Mouse (Mus musculus) kidney, adult 18-20 months (tissue): ENCODE measurements around the gene Ppp3ca.

ENCODE experiments used
- DNase-seq: peaks from one replicate; pipeline ENCODE4 v3.0.0; 2021

The Ppp3ca gene

DNA sequence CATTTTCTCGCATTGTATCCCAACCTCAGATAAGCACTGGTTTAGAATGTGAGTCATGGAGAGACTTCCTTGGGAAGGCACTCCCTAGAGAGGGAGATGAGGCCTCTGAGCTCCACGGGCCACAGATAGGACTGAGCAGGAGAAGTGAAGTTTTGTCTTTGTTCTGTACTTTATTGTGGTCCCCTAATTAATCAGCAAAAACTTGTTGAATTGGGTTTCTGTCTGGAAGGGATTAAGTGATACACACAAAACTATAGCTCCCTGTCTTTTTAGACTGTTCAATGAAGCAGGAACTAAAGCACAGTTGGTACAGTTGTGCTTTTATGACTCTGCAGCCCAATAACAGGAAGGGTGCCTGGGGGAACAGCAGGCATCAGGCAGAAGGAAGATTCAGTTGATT, 95.6 kb downstream of the Ppp3ca start:
- no peak for DNase-seq

DNA sequence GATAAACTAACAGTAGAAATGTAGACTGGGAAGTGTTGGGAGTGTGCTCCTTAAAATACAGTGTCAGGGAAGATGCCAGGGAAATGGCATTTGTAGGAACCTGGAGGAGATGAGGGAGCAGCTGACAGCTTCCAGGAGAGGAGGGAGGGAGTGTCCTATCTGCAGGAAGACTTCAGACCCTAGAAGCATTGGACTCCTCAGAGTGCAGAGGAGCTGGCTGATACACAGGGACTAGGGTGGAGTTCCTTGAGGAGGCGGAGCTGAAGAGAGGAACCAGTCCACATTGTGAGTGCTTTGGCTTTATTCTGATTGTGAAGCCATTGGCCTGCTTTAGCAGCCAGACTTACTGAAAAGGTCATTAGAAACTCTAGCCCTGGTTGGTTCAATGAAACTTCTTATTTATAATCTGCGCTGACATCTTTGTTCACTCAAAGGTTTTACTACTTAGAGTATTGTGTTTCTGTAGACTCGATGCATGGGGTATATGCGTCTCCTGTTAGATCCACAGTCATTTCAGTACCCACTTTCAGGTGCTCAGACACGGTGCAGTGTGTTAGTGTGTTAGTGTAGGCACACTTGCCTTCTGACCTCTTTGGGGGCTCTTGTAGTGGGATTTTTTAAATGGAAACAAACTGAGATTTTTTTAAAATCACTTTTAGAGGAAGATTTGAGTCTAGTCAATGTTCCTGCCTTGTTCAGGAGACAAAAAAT, 99.0 kb downstream of the Ppp3ca start:
- DNase-seq: no peak

DNA sequence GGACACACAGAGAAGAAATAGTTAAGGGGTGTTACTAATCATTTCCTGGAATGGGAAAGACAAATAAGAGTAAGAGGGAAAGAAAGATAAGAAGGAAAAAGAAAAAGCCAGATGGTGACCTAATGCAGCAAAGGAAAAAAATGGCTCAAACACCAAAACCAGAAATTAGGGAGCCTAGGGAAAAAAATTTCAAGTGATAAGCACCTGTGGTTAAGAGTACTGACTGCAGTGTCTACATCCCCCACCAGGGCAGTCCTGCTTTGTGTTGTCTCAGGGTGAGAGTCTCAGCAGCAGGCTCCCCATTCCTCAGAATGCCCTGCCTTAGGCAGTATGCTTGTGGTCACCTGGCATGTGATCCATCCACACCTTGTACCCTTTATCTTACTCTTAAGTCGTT, 99.6 kb downstream of the Ppp3ca start:
- DNase-seq: no peak

GRCm38 (mm10) chr3:136771700-136772099, 101.8 kb downstream of the Ppp3ca start:
- no peak for DNase-seq

DNA sequence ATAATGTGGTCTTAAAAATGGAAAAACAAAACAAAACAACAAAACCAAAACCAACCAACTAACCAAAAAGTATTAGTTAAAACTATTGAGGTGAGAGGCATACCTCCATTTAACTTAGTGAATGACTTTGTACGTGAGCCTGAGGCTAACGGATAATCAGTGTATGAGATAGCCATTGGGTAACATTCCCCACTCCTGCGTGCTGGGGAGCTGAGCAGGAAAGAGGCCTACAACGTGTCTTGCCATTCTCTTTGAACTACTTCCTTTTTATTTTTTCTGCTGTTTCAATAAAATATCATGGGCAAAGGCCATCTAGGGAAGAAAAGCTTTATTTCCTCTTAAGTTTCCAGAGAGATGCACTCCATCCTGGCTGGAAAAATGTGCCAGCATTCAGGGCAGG, 103.3 kb downstream of the Ppp3ca start:
- DNase-seq: no peak

- DNase-seq: no peak
These were observed 104.3 kb downstream of the Ppp3ca start for GRCm38 (mm10) chr3:136774196-136774595.

DNA sequence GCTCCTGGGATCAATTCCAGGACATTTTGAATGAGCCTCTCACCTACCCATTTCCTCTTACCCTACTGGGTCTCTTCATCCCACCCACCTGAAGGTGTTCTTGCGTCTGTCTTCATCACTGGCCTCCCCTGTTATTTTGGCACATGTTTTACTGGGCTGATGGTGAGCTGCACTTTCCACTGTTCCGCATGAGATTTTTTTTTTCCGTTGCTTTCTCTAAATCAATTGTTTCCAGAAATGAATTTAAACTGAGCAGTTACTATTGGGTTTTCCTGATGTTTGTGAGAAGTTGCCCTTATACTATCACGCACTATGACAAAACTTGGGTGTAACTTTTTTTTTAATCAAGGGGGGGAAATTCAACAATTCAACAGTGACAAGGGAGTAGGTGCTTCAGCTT, 106.6 kb downstream of the Ppp3ca start:
- no peak for DNase-seq

DNA sequence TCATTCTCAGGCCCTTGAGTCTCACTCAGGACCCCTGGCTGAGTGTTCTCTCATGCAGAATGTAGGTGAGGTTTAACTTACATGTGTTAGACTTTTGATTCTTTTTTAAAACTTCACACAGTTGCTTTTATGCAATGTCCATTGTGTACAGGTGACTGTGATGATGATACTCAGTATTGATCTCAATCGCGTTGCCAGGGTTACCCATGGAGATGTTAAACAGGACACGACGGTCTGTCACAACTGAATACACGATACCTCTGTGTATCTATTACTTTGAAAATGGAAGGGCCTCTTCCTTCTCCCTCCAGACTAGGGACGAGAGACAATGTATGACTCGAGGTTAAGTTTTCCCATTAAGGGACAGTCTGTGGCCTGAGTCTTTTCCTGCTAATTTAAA, 107.5 kb downstream of the Ppp3ca start:
- no peak for DNase-seq

DNA sequence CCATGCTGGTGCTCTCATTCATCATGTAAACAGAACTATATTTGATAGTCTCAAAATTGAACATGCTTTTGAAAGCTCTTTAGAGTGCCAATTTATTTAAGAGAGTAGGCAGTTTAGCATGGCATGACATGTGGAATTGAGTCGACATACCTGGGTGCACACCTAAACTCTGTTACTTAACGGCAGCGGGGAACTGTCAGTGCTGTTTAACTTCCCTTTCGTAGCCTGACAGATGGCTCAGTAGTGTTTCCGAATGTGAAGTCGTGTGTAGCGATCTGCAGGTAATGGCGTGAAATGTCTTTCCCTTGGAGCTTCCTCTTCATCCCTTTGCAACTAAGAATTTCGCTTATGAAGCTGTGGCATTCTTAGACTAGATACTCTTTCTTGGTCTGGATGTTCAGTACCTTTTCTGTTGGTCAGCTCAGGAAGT, 107.9 kb downstream of the Ppp3ca start:
- DNase-seq: no peak

DNA sequence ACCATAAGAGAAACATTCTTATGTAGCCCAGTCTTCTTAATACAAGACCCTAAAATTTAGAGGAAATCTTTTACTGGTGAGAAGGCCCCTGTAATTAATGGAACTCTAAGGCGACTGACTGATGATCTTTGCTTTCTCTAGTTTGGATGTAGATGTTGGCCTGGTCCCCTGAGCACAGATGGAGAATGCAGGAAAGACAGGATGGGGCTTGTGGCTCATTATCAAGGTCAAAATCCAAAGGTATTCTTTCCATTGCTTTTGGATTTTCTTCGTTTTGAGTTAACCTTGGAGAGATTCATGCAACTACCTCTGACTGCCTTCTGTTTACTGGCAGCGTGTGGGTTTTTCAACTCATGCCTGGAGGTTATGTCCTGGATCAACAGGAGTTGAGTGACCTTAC, 110.4 kb downstream of the Ppp3ca start:
- no peak for DNase-seq

DNA sequence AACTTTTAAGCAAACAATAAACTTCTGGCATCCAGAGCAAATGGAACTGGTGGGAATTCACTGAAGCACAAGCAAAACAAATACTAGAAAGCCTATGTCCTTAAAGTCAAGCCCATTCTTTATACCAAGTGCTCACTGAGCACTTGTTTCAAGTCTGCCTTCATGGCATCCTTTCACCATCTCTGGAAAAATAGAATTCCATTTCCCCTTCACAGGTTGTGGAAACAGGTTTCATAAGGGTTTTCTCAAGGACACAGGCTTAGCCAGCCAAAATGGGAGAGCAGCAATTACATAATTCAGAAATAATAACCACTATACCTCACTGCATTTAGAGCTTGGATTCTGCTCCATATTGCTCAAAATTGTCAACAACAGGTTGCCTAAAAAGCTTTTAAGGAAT, 112.1 kb downstream of the Ppp3ca start:
- DNase-seq: no peak

DNA sequence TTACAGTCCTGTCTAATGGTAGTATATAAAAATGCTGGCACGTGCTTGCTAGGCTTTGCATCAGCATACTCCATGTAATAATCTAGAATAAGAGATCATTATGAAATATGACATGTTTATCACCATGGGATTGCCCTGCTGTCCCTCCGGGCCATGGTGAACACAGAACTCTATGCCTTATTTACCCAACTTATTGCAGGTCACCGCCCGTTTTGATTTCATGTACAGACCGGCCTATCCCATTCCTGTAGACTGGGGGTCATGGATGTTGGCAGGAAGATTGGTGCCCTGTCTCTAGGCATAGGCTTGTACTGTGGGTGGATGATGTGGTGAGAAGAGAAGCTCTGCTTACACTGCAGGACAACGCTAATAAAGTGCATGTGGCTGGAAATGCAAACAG, 115.8 kb downstream of the Ppp3ca start:
- DNase-seq: no peak

DNA sequence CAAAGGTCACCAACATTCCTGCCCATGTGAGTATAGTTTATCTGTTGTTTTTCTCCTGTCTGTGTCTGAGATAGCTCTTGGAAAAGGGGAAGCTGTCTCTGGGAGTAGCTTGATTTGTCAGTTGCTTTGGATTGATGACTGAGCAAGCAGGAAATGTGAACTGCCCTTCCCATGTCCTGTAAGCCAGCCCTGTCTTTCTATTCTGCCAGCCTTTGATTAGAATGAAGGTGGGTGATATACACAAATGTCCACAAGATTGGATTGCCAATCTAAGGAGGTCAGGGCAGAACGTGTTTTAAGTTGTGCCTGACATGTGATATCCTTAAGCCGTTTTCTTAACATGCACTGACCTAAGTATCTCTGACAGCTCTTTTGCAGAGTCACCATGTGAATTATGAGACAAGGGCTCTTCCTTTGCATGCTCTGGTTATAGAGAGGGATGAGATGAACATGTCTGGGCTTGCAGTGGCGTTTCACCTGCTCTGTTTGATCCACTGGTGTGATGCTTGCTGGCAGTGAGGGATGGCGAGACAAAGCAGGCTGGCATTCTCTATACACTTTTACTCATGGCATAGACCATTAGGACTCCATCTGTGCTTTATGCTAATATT, 120.4 kb downstream of the Ppp3ca start:
- DNase-seq: no peak

DNA sequence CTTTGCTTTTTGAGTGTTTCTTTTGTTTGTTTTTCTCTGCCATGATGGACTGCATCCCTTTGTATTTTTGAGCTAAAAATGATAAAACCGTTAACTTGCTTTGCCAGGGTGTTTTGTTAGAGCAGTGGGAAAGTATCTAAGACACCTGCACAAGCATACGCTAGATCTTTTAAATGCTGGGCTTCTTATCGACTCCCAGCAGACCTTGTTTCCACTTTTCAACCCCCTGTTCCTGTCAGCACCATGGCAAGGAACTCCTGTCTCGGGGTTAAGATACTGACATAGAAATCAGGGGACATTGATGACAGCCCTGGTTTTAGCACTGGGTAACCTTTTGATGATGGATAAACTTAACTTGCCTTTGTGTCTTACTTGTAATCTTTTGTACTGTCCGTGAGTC, 121.5 kb downstream of the Ppp3ca start:
- no peak for DNase-seq

GRCm38 (mm10) chr3:136791946-136792345, 122.0 kb downstream of the Ppp3ca start:
- DNase-seq: no peak

DNA sequence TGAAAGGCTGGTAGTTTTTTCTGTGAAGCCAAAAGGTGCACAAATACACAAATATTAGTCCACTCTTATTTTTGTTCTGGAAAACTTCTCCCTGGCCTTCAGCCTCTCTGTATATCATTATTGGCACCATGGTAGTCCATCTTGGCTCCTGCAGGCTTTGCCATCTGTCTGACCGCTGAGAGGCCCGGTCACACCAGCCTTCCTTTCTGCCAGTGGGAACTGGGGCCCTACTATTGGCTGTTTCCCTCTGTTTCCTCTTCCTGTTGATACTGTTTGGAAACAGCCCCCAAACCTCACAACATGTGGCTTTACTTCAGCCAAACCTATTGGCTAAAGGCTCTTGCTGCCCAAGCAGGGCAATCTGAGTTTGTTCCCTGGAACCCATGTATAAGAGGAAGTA, 123.5 kb downstream of the Ppp3ca start:
- DNase-seq: no peak

- DNase-seq: no peak
These were observed 124.7 kb downstream of the Ppp3ca start for GRCm38 (mm10) chr3:136794426-136795217.

DNA sequence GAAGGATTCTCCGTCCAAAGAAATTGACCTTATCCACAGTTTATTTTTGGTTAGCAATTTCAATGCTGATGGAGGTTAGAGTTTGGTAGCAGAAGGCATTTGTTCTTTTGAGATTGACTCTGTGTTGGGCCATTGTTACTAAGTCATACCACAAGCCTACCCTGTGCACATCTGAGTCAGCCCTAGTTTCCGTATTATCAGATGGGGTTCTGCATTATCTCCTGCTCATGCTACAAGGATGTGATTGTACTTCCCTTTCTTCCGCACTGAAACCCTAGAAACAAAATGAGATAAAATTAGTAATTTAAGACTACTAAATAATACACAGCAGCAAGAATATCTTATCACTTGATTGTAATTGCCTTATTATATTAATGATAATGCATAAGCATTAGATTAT, 129.0 kb downstream of the Ppp3ca start:
- no peak for DNase-seq

- no peak for DNase-seq
These were observed 132.7 kb downstream of the Ppp3ca start for GRCm38 (mm10) chr3:136802595-136802994.

DNA sequence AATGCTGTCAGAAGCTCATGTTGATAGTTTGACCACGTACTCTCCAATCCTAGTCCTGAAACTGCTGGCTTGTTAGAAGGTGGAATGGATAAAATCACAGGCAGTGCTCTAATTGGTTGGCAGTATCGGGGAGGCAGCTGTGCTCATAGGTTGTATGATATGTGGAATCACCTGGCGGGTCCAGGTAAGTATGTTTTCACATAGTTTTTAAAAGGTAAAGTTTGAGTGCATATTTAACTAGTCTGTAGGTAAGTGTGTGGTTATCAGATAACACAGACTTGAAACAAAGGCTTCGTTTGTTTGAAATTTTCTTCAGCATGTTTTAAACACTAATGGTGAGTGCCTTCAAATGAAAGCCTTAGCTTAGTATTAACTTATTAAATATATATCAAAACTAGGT, 136.0 kb downstream of the Ppp3ca start:
- no peak for DNase-seq

DNA sequence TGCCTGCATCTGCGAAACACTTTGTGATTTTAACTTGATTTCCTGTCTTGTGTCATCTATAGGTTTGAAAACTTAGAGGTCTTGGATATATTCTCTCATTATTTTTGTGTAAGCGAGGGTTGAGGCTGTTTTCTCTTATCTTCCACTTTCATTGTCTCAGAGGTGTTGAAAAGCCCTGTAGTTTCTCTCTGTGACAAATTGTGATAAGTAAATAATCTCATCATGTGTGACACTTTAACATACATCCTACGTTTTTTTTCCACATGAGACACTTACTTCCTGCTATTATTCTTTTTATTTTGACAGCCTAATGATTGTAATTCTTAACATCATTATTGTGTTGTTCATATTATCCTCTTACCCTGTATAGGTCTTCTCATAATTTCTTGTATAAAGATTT, 140.3 kb downstream of the Ppp3ca start:
- DNase-seq: no peak

DNA sequence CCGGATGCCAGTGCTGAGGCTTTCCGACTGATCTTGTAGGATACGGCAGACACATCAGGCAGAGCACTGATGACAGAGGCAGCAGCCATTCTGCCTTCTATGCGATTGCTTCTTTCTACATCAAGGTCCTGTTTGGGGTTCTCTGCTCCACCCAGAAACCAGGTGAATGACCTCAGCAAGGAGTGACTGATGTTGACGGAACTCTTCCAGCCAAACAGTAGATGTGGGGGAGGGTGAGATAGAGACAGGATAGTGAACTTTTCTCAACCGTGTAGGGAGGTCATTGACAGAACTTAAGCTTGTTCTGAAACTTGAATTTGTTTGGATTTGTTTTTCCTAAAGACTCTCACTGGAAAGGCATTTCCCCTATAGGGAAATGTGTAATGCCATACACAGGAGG, 142.2 kb downstream of the Ppp3ca start:
- DNase-seq: no peak

- DNase-seq: no peak
These were observed 142.9 kb downstream of the Ppp3ca start for GRCm38 (mm10) chr3:136812791-136813190.

DNA sequence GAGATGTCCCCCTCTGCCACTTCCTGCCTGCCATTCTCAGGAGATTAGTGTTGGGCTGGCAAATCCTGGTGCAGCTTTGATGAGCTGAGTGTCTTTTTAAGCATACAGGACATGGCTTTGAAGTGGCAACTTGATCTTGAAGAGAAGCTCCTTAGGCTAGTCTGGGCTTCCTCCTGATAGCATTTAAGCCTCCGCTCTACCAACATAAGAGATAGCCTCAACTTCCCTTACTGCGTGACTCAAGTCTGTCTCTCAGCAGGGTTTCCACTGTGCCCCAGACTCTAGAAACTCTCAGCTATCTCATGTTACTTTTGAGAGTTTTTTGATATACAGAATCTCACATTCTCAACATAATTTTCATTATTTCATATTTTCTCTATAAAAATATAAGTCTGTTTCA, 144.0 kb downstream of the Ppp3ca start:
- no peak for DNase-seq
